Mouse (Mus musculus) forebrain, postnatal 0 days (tissue): Measurements from ENCODE around the gene Fbxl14. TPM values are rescaled to one million over a fixed set of nuclear protein-coding genes. Genes with fewer than 3 reads are reported as not detected.
A peak's percentile ranks its signal among the peaks of the same experiment; 100 is the strongest.

Source experiments
- ATAC-seq: fragments of 200-750 bp; cut with Nextera tagmentation; 2 replicates; pipeline ENCODE4 v1.8.0; 2017; ENCODE audit warnings: mild to moderate bottlenecking, moderate library complexity
- DNase-seq: peaks from one replicate; pipeline ENCODE4 v3.0.0-alpha.2; 2015
- H3K27ac ChIP-seq: fragments of 300-500 bp; sonication (generic); 2 replicates; pipeline ENCODE4 v1.5.1; 2014; ENCODE audit warnings: low read depth, mild to moderate bottlenecking, antibody characterized with exemption, low read length, moderate library complexity, mixed read lengths
- H3K27me3 ChIP-seq: fragments of 300-500 bp; sonication (generic); 2 replicates; pipeline ENCODE4 v1.6.1; 2014; ENCODE audit warnings: mild to moderate bottlenecking, low read length, mixed read lengths; ENCODE audit not compliant: insufficient read depth
- H3K36me3 ChIP-seq: fragments of 300-500 bp; sonication (generic); 2 replicates; pipeline ENCODE4 v1.6.1; 2014; ENCODE audit warnings: mild to moderate bottlenecking, moderate library complexity; ENCODE audit not compliant: insufficient read depth
- H3K4me1 ChIP-seq: fragments of 300-500 bp; sonication (generic); 2 replicates; pipeline ENCODE4 v1.6.1; 2014; ENCODE audit warnings: antibody characterized with exemption; ENCODE audit not compliant: insufficient read depth
- H3K4me2 ChIP-seq: fragments of 300-500 bp; sonication (generic); 2 replicates; pipeline ENCODE4 v1.6.1; 2014; ENCODE audit warnings: low read depth, mild to moderate bottlenecking, moderate library complexity
- H3K4me3 ChIP-seq: fragments of 300-500 bp; sonication (generic); 2 replicates; pipeline ENCODE4 v1.5.1; 2014; ENCODE audit warnings: low read depth, low read length, mixed read lengths
- H3K9ac ChIP-seq: fragments of 300-500 bp; sonication (generic); 2 replicates; pipeline ENCODE4 v1.6.1; 2014; ENCODE audit warnings: mild to moderate bottlenecking
- H3K9me3 ChIP-seq: fragments of 300-500 bp; sonication (generic); 2 replicates; pipeline ENCODE4 v1.6.1; 2016; ENCODE audit warnings: low read length
- CTCF ChIP-seq: sonication (generic); IDR thresholded peaks from 2 replicates; pipeline ENCODE4 v1.5.1; 2016; ENCODE audit warnings: antibody characterized with exemption, control low read depth, low read depth
- WGBS: fragments of 180-500 bp; shearing (Covaris S2); extraction: QIAGEN DNeasy Blood & Tissue Kit; methylation state at CpG from one replicate; pipeline ENCODE4 v1.1.7; 2014; 5-methylcytosine and 5-hydroxymethylcytosine counted together
- polyA plus RNA-seq: library from polyadenylated mRNA; unstranded; fragments of >200 nt; fragmentation: Nextera tagmentation; extraction: Ambion mirVana; gene quantifications from 2 replicates; pipeline ENCODE4 v1.2.1, GENCODE M21; 2015
- total RNA-seq: library from RNA; depleted of rRNA; stranded (reverse); fragments of >200 nt; gene quantifications from 2 replicates; pipeline ENCODE4 v1.2.3, GENCODE M21; 2014; rRNA removed

The Fbxl14 gene
- total and polyA plus RNA-seq, 2 experiments from 2014 or later, result 1.9 to 54.5 TPM

DNA sequence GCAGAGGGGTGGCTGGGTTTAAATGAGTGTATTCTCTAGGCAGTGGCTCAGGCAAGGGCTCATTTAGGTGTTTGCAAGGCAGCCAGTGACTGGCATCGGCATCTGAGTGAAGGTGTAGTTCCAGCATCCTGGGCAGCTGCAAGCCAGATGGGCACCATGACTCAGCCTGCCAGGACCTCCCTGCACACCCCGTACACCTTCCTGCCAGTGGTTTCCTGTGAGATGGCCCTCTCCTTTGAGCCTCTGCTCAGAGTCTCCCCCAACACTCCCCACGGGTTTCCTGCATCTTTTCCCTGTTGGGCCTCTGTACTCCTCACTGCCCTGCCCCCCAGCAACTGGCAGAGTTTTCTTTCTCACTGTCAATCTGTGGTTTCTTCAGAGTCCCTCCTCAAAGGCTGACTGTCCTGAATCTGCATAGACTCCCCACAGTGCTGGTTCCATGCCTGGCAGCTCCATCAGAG is 42.5 kb downstream of the Fbxl14 start:
- Histone ChIP-seq H3K27me3 (no peaks in the 10 kb centered on the region), H3K4me3 (no peak overlapping the region), H3K9me3 (no peaks in the 10 kb centered on the region), H3K4me2 (no peak overlapping the region; the same call in 1 of the 2 replicates), H3K27ac (peak overlapping the region; percentile 57; the same call in 1 of the 2 replicates), H3K4me1 (no peaks in the 10 kb centered on the region), H3K36me3 (no peaks in the 10 kb centered on the region), H3K9ac (peak overlapping the region; percentile 22; the same call in 1 of the 2 replicates)
- TF ChIP-seq CTCF, result no peak
- DNase-seq (no peak), ATAC-seq (peak; percentile 49)
- 19% methylated on average over 2 of the region's 3 CpGs for WGBS

DNA sequence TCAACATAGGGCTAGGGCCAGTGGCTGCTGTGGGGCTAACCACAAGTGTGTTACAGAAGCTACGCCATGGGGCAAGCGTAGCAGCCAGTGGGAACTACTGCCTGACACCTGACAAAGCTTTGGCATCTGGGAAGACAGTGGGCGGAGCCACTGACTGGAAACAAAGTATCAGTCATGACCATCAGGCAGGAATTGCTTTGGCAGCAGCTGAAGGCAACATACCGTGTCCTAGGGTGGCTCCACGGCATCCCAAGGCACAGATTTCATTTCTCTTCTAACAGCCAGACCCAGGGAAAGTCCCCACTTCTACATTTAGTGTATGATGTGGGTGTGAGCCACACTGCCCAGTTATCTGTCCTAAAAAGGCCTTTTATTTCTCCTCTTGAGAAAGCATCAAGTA is 47.0 kb downstream of the Fbxl14 start:
- ATAC-seq, result no peak

DNA sequence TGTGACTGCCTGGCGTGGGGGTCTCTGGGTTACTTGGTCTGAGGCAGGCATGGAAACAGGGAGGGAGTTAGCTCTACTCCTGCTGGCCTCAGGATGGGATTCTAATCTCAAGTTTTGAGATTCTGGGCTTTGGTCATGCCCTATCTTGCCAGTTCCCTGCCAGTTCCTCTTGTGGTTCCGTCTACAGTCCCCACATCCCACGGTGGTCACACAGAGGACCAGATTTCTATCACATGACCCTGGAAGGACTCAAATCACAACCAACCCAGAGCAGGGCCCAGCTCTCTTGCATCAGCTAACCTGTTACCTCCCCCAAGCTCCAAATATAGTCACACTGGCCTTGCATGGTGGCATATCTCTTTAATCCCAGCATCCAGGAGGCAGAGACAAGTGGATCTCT is 50.2 kb downstream of the Fbxl14 start:
- 88% methylated on average over 3 of the region's 3 CpGs for WGBS
- Histone ChIP-seq H3K4me3 (no peak overlapping the region), H3K4me1 (no peaks in the 10 kb centered on the region), H3K9me3 (no peaks in the 10 kb centered on the region), H3K36me3 (no peaks in the 10 kb centered on the region), H3K27ac (no peak overlapping the region), H3K4me2 (no peak overlapping the region), H3K27me3 (no peaks in the 10 kb centered on the region), H3K9ac (no peak overlapping the region)
- no peak for DNase-seq
- no peak for TF ChIP-seq CTCF
- ATAC-seq, result no peak

More for the DNA sequence above, 47.0 kb downstream of the Fbxl14 start:
- H3K9ac ChIP-seq, result no peak overlapping the region
- no peak overlapping the region for H3K4me3 ChIP-seq
- H3K27ac ChIP-seq, result no peak overlapping the region
- 67% methylated on average over 5 of the region's 5 CpGs for WGBS
- no peak overlapping the region for H3K4me2 ChIP-seq
- no peaks in the 10 kb centered on the region for H3K9me3 ChIP-seq
- H3K36me3 ChIP-seq, result no peaks in the 10 kb centered on the region
- H3K4me1 ChIP-seq, result no peaks in the 10 kb centered on the region
- DNase-seq, result no peak
- no peaks in the 10 kb centered on the region for H3K27me3 ChIP-seq
- TF ChIP-seq CTCF, result no peak

Other genes starting within 250 kb of the Fbxl14 start
- gene Cacna2d4, start 243.1 kb upstream of the Fbxl14 start, total RNA-seq, result 0.31 and 0.62 TPM in 2 replicates
- gene Cacna2d4, start 243.1 kb upstream of the Fbxl14 start, polyA plus RNA-seq, result 0.48 and 0.55 TPM in 2 replicates
- 12.8 and 17.8 TPM in 2 replicates for gene Lrtm2, start 148.9 kb upstream of the Fbxl14 start, total RNA-seq
- gene Lrtm2, start 148.9 kb upstream of the Fbxl14 start, polyA plus RNA-seq, result 8.8 and 12.7 TPM in 2 replicates
- gene Adipor2, start 62.0 kb upstream of the Fbxl14 start, total RNA-seq, result 42.9 and 46.9 TPM in 2 replicates
- gene Adipor2, start 62.0 kb upstream of the Fbxl14 start, polyA plus RNA-seq, result 24.6 and 34.0 TPM in 2 replicates
- gene Wnt5b, start 64.7 kb downstream of the Fbxl14 start, total RNA-seq, result 3.1 and 4.4 TPM in 2 replicates
- 2.2 and 2.5 TPM in 2 replicates for gene Wnt5b, start 64.7 kb downstream of the Fbxl14 start, polyA plus RNA-seq